Mouse (Mus musculus): ENCODE results near the gene Piezo1. TPM values are rescaled to one million over a fixed set of nuclear protein-coding genes. Genes with fewer than 3 reads are reported as not detected.

Gene Piezo1
- polyA plus RNA-seq, 1 experiment from 2014 or later, result 5.2 TPM

DNA sequence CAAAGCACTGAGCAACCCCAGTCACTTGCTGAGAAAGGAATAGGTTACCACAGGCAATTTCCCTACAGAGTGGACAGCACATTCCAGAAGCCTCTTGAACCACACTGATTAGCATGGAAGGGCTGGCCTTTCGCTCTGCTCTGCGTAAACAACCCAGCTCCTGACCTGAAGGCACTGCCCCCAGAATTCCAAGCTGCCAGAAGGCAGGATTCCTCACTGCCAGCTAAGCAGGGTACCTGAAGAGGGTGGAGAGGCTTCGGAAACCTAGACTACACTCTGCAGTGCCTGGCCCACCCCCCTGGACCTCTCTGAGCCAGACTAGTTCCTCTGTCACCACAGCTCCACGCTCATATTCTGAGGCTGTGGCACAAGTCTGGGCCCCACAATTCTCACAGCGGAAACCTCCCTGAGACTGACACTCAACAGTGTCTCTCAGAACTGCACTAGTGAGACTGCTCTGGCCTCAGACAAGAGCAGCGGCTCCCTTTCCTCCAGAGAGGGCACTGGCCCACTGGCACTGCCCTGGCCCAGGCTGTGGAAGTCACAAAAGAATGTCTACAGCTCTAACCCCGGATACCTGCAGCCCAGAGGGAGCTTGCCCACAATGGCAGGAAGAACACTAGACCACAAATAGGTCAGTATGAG lies 24.5 kb downstream of the Piezo1 start:
- Histone ChIP-seq H3K36me3 (ENCODE audit: control insufficient read depth, insufficient read depth, low read length) (no peaks in the 10 kb centered on the region), H3K4me1 (replicated peaks; ENCODE audit: control insufficient read depth, insufficient read depth, low read length) (peaks cover 16% of the 10 kb centered on the region), H3K4me2 (replicated peaks; ENCODE audit: low read depth, low read length) (no peak overlapping the region), H3K4me3 (ENCODE audit: low read depth, low read length) (no peak overlapping the region), H3K27ac (ENCODE audit: low read depth, low read length) (no peak overlapping the region), H3K9me3 (ENCODE audit: control insufficient read depth, low read length) (no peaks in the 10 kb centered on the region), H3K27me3 (ENCODE audit: control insufficient read depth, insufficient read depth, low read length) (no peaks in the 10 kb centered on the region), H3K9ac (ENCODE audit: low read depth, low read length) (no peak overlapping the region)
- 59% methylated on average over 7 of the region's 7 CpGs for WGBS
- no peak for DNase-seq (ENCODE audit: low spot score)
- no peak for ATAC-seq (ENCODE audit: low FRiP score)

DNA sequence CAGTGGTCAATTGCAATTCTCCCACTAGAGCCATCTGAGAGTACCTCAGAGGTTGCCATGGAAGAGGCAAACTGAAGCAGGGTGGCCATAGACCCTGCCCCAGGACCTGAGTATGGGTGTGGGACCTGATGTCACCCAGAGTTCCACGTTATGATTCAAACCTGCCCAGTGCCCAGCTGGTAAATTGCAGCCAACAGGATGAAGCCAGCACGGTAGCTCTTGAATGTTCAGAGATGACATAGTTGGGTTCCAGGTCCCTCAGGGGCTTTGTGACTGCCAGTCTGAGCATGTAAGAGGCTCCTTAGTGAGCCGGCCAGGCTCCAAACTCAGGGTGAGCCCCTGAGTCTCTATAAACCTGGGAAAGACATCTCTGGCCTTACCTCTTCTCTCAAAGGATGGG lies 25.0 kb downstream of the Piezo1 start:
- ATAC-seq (ENCODE audit: low FRiP score) (no peak), DNase-seq (ENCODE audit: low spot score) (no peak)
- Histone ChIP-seq H3K9me3 (ENCODE audit: control insufficient read depth, low read length) (no peaks in the 10 kb centered on the region), H3K9ac (ENCODE audit: low read depth, low read length) (no peak overlapping the region), H3K36me3 (ENCODE audit: control insufficient read depth, insufficient read depth, low read length) (no peaks in the 10 kb centered on the region), H3K27me3 (ENCODE audit: control insufficient read depth, insufficient read depth, low read length) (no peaks in the 10 kb centered on the region), H3K4me1 (replicated peaks; ENCODE audit: control insufficient read depth, insufficient read depth, low read length) (peaks cover 16% of the 10 kb centered on the region), H3K4me3 (ENCODE audit: low read depth, low read length) (no peak overlapping the region), H3K4me2 (replicated peaks; ENCODE audit: low read depth, low read length) (no peak overlapping the region), H3K27ac (ENCODE audit: low read depth, low read length) (no peak overlapping the region)
- WGBS, result 77% methylated on average over 3 of the region's 3 CpGs

DNA sequence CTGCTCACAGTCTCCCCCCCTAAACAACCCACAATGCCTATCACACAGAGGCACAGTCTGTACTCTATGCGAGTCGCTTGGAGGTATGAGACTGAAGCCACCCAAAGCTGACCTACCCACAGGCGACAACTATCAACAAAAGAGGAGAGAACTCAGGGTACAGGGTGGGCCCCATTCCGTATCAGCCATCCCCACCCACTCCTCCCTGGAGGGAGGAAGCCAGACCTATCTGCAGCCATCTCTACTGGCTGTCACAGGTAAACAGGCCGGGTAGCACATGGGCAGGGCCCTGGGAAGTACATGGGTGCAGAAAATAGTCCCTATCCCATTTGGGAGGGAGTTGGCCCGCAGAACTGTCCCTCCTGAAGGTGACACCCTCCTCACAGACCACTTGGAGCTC lies 26.1 kb downstream of the Piezo1 start:
- Histone ChIP-seq H3K4me3 (ENCODE audit: low read depth, low read length) (no peak overlapping the region), H3K36me3 (ENCODE audit: control insufficient read depth, insufficient read depth, low read length) (no peaks in the 10 kb centered on the region), H3K9me3 (ENCODE audit: control insufficient read depth, low read length) (no peaks in the 10 kb centered on the region), H3K4me2 (replicated peaks; ENCODE audit: low read depth, low read length) (peak overlapping the region; percentile 14; the same call in 1 of the 2 replicates), H3K27me3 (ENCODE audit: control insufficient read depth, insufficient read depth, low read length) (no peaks in the 10 kb centered on the region), H3K27ac (ENCODE audit: low read depth, low read length) (no peak overlapping the region), H3K9ac (ENCODE audit: low read depth, low read length) (no peak overlapping the region), H3K4me1 (replicated peaks; ENCODE audit: control insufficient read depth, insufficient read depth, low read length) (peaks cover 16% of the 10 kb centered on the region)
- WGBS, result 77% methylated on average over 6 of the region's 6 CpGs
- DNase-seq (ENCODE audit: low spot score) (no peak), ATAC-seq (ENCODE audit: low FRiP score) (no peak)

- Histone ChIP-seq H3K4me1 (replicated peaks; ENCODE audit: control insufficient read depth, insufficient read depth, low read length) (peaks cover 16% of the 10 kb centered on the region), H3K9me3 (ENCODE audit: control insufficient read depth, low read length) (no peaks in the 10 kb centered on the region), H3K27me3 (ENCODE audit: control insufficient read depth, insufficient read depth, low read length) (no peaks in the 10 kb centered on the region), H3K4me3 (ENCODE audit: low read depth, low read length) (no peak overlapping the region), H3K27ac (ENCODE audit: low read depth, low read length) (no peak overlapping the region), H3K36me3 (ENCODE audit: control insufficient read depth, insufficient read depth, low read length) (no peaks in the 10 kb centered on the region), H3K9ac (ENCODE audit: low read depth, low read length) (no peak overlapping the region), H3K4me2 (replicated peaks; ENCODE audit: low read depth, low read length) (peak overlapping the region; percentile 14; the same call in 1 of the 2 replicates)
- DNase-seq (ENCODE audit: low spot score) (no peak), ATAC-seq (ENCODE audit: low FRiP score) (no peak)
- 84% methylated on average over 6 of the region's 6 CpGs for WGBS
Measured at GRCm38 (mm10) chr8:122524506-122524905, 26.6 kb downstream of the Piezo1 start.

DNA sequence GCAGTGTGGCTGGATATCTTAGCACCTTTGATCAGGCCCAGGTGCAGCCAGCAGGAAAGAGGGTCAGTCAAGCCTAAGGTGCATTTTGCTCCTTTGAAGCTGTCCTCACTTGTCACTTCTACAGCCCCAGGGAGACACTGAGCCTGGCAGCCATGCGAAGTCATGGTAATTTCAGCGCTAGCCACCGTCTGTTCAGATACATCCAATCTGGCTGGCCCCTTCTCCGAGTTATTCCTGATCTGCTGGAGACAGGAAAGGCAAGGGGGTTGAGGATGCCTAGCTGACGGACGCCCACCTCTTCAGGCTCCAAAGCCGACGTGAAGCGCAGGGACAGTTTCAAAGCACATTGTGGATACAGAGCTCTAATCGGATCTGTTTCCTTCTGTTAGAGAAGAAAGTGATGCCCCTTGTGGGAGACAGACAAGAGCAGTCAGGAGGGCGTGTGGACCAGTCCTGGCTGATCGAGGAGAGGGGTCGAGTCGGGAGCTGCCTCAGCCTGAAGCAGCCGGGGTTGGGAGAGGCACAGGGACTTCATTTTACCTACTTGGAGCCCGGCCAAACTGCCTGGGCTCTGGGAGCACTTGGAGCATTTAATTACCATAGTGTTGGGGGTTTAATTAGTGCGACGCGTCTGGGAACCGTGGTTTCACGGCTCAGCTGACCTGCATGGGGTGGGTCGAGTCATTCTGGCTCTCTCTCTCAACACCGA lies 27.3 kb downstream of the Piezo1 start:
- 27% methylated on average over 23 of the region's 23 CpGs for WGBS
- Histone ChIP-seq H3K27ac (ENCODE audit: low read depth, low read length) (peak overlapping the region; percentile 30; the same call in 1 of the 2 replicates), H3K4me1 (replicated peaks; ENCODE audit: control insufficient read depth, insufficient read depth, low read length) (peaks cover 16% of the 10 kb centered on the region), H3K27me3 (ENCODE audit: control insufficient read depth, insufficient read depth, low read length) (no peaks in the 10 kb centered on the region), H3K9ac (ENCODE audit: low read depth, low read length) (peak overlapping the region; percentile 24; the same call in 1 of the 2 replicates), H3K9me3 (ENCODE audit: control insufficient read depth, low read length) (no peaks in the 10 kb centered on the region), H3K4me3 (ENCODE audit: low read depth, low read length) (no peak overlapping the region), H3K36me3 (ENCODE audit: control insufficient read depth, insufficient read depth, low read length) (no peaks in the 10 kb centered on the region), H3K4me2 (replicated peaks; ENCODE audit: low read depth, low read length) (0 out of 2 replicates have a peak overlapping the region, but pooled peaks have one; percentile 3)
- DNase-seq (ENCODE audit: low spot score) (peak; percentile 30), ATAC-seq (ENCODE audit: low FRiP score) (peak; percentile 45; the same call in 1 of the 2 replicates)

GRCm38 (mm10) chr8:122522796-122523651 lies 28.1 kb downstream of the Piezo1 start:
- H3K27ac ChIP-seq (ENCODE audit: low read depth, low read length), result peak overlapping the region; percentile 30; the same call in 1 of the 2 replicates
- no peaks in the 10 kb centered on the region for H3K27me3 ChIP-seq (ENCODE audit: control insufficient read depth, insufficient read depth, low read length)
- WGBS, result 49% methylated on average over 14 of the region's 14 CpGs
- H3K4me3 ChIP-seq (ENCODE audit: low read depth, low read length), result no peak overlapping the region
- H3K4me2 ChIP-seq (replicated peaks; ENCODE audit: low read depth, low read length), result 0 out of 2 replicates have a peak overlapping the region, but pooled peaks have one; percentile 3
- no peaks in the 10 kb centered on the region for H3K36me3 ChIP-seq (ENCODE audit: control insufficient read depth, insufficient read depth, low read length)
- DNase-seq (ENCODE audit: low spot score) (peak; percentile 19), ATAC-seq (ENCODE audit: low FRiP score) (no peak)
- peaks cover 18% of the 10 kb centered on the region for H3K4me1 ChIP-seq (replicated peaks; ENCODE audit: control insufficient read depth, insufficient read depth, low read length)
- no peaks in the 10 kb centered on the region for H3K9me3 ChIP-seq (ENCODE audit: control insufficient read depth, low read length)
- H3K9ac ChIP-seq (ENCODE audit: low read depth, low read length), result no peak overlapping the region

DNA sequence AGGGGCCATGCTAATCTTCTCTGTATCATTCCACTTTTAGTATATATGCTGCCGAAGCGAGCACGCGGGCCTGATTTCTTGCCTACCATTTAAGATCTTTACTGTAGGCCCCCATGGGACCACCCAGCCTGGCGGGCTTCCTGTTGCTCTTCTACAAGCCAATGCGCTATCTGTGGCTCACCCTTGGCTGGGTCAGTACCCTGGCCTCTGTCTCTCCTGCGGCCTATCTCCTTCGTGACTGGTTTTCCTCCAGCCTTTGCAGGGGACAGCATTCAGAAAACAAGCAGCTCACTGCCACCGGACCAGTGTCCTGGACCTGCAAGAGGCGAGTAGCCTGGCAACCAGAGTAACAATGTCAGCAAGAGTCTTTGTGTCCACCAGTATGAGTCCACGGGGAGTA lies 30.5 kb downstream of the Piezo1 start:
- WGBS, result 74% methylated on average over 11 of the region's 11 CpGs
- no peak for ATAC-seq (ENCODE audit: low FRiP score)
- no peak overlapping the region for H3K4me2 ChIP-seq (replicated peaks; ENCODE audit: low read depth, low read length)
- no peaks in the 10 kb centered on the region for H3K36me3 ChIP-seq (ENCODE audit: control insufficient read depth, insufficient read depth, low read length)
- no peak overlapping the region for H3K9ac ChIP-seq (ENCODE audit: low read depth, low read length)
- peaks cover 20% of the 10 kb centered on the region for H3K4me1 ChIP-seq (replicated peaks; ENCODE audit: control insufficient read depth, insufficient read depth, low read length)
- no peak overlapping the region for H3K4me3 ChIP-seq (ENCODE audit: low read depth, low read length)
- no peaks in the 10 kb centered on the region for H3K9me3 ChIP-seq (ENCODE audit: control insufficient read depth, low read length)
- H3K27me3 ChIP-seq (ENCODE audit: control insufficient read depth, insufficient read depth, low read length), result no peaks in the 10 kb centered on the region
- no peak for DNase-seq (ENCODE audit: low spot score)
- no peak overlapping the region for H3K27ac ChIP-seq (ENCODE audit: low read depth, low read length)

GRCm38 (mm10) chr8:122517541-122518190 lies 33.5 kb downstream of the Piezo1 start:
- H3K27ac ChIP-seq (ENCODE audit: low read depth, low read length), result peak overlapping the region; percentile 55
- H3K9ac ChIP-seq (ENCODE audit: low read depth, low read length), result peak overlapping the region; percentile 33; the same call in 1 of the 2 replicates
- 0 out of 2 replicates have a peak, but pooled peaks cover 4% of the 10 kb centered on the region for H3K4me1 ChIP-seq (replicated peaks; ENCODE audit: control insufficient read depth, insufficient read depth, low read length)
- H3K4me3 ChIP-seq (ENCODE audit: low read depth, low read length), result no peak overlapping the region
- WGBS, result 26% methylated on average over 6 of the region's 6 CpGs
- H3K4me2 ChIP-seq (replicated peaks; ENCODE audit: low read depth, low read length), result no peak overlapping the region
- no peak for ATAC-seq (ENCODE audit: low FRiP score)
- no peaks in the 10 kb centered on the region for H3K27me3 ChIP-seq (ENCODE audit: control insufficient read depth, insufficient read depth, low read length)
- peak; percentile 36 for DNase-seq (ENCODE audit: low spot score)
- H3K36me3 ChIP-seq (ENCODE audit: control insufficient read depth, insufficient read depth, low read length), result no peaks in the 10 kb centered on the region
- no peaks in the 10 kb centered on the region for H3K9me3 ChIP-seq (ENCODE audit: control insufficient read depth, low read length)

All from hindbrain, embryonic 11.5 days (tissue).